Mouse (Mus musculus) cerebellum, adult 2 months (tissue): ENCODE measurements around the gene Esyt2. TPM values are rescaled to one million over a fixed set of nuclear protein-coding genes. Genes with fewer than 3 reads are reported as not detected.
A peak's percentile ranks its signal among the peaks of the same experiment; 100 is the strongest.

Experiments
- DNase-seq, 2 experiments: peaks; one replicate each; pipeline ENCODE4 v3.0.0; 2021
- H3K27ac ChIP-seq: fragments of 200-500 bp; 2 replicates; pipeline ENCODE4 v1.5.1; 2012; ENCODE audit warnings: low read length, control low read depth, inconsistent platforms; ENCODE audit not compliant: insufficient read depth
- H3K27me3 ChIP-seq: fragments of 200-500 bp; 2 replicates; pipeline ENCODE4 v1.6.1; 2012; ENCODE audit warnings: inconsistent platforms, mild to moderate bottlenecking, low read length, moderate library complexity; ENCODE audit not compliant: control insufficient read depth, insufficient read depth
- H3K4me1 ChIP-seq: fragments of 200-500 bp; 2 replicates; pipeline ENCODE4 v1.6.1; 2011; ENCODE audit warnings: low read length; ENCODE audit not compliant: control insufficient read depth, insufficient read depth
- H3K4me3 ChIP-seq: fragments of 200-500 bp; replicated peaks from 2 replicates; pipeline ENCODE3; 2011; ENCODE audit warnings: mild to moderate bottlenecking, low read depth, low read length, control low read depth; ENCODE audit not compliant: insufficient read depth
- CTCF ChIP-seq: fragments of 200-500 bp; IDR thresholded peaks from 2 replicates; pipeline ENCODE4 v1.5.1; 2011; ENCODE audit warnings: low read depth, mild to moderate bottlenecking, control low read depth, low read length, moderate library complexity, borderline replicate concordance; ENCODE audit not compliant: insufficient read depth
- POLR2A ChIP-seq: fragments of 200-500 bp; IDR thresholded peaks from 2 replicates; pipeline ENCODE4 v1.6.1; 2011; ENCODE audit warnings: low read length, control low read depth, borderline replicate concordance; ENCODE audit not compliant: insufficient read depth
- WGBS: fragments of 180-500 bp; shearing (Covaris S2); methylation state at CpG from one replicate; pipeline ENCODE4 v1.1.7; 2018; 5-methylcytosine and 5-hydroxymethylcytosine counted together
- polyA plus RNA-seq: library from polyadenylated mRNA; depleted of rRNA; stranded (reverse); fragments of >200 nt; gene quantifications from 2 replicates; pipeline ENCODE4 v1.2.3, GENCODE M21; 2012

Esyt2 gene
- polyA plus RNA-seq, 1 experiment, result 18.6 TPM

DNA sequence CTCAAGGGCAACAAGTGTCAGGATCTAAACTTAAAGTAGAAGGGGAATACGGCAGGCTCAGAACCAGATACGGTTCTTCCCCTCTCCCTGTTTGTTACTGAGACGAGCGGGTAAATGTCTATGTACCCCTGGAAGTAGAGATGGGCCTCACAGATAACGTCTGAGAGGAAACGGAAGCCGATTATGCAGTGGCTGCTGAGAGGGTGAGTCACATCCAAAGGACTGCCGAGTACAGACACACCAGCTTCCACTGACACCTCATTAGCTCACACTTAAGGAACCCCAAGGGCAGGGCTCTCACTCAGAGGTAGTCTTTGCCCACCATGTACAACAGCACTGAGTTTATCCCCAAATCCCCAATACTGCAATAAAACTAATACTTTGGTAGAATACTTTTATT lies 26.3 kb upstream of the Esyt2 start:
- Histone ChIP-seq H3K4me1 (no peaks in the 10 kb centered on the region), H3K4me3 (no peak overlapping the region), H3K27me3 (no peaks in the 10 kb centered on the region), H3K27ac (no peak overlapping the region)
- TF ChIP-seq CTCF (no peak), POLR2A (no peak)
- WGBS, result 82% methylated on average over 8 of the region's 8 CpGs
- DNase-seq, result no peak

DNA sequence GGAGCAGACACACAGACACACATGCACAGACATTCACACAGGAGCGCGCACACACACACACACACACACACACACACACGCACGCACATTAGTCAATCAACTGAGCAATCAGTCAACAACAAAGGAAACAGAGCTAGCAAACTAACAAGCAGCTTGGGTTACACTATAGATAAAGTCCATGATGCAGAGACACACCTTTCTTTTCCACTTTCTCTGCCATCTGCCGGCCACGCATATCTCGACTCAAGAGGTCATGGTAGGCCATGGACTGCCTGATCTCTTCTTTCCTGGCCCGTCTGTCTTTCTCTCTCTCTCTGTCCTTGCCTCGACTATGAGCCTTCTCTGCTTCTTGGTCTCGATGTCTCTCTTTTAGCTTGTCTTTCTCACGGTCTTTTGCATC lies 25.4 kb upstream of the Esyt2 start:
- TF ChIP-seq POLR2A (no peak), CTCF (no peak)
- H3K27ac ChIP-seq, result no peak overlapping the region
- DNase-seq, result no peak
- WGBS, result 90% methylated on average over 11 of the region's 11 CpGs
- no peak overlapping the region for H3K4me3 ChIP-seq
- no peaks in the 10 kb centered on the region for H3K27me3 ChIP-seq
- H3K4me1 ChIP-seq, result no peaks in the 10 kb centered on the region

DNA sequence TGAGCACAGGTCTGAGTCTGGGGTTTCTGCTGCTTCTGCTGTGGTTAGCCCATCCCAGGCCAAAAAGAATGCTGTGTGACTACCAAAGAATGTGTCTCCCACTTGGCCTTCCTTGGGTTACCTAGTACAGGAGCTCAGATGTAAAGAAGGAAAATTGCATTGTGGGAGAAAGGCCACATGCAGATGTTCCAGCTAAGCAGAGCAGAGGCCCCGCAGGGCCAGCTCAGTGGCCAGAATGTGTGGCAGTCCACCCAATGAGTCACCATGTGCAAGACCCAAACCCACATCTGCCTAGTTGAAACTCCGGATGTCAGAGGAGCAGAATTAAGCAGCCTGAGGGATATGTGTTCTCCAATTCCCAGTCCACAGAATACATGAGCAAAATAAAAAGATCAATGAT lies 22.7 kb upstream of the Esyt2 start:
- H3K4me1 ChIP-seq, result no peaks in the 10 kb centered on the region
- WGBS, result 87% methylated on average over 2 of the region's 2 CpGs
- TF ChIP-seq POLR2A (no peak), CTCF (no peak)
- H3K4me3 ChIP-seq, result no peak overlapping the region
- no peaks in the 10 kb centered on the region for H3K27me3 ChIP-seq
- no peak for DNase-seq
- no peak overlapping the region for H3K27ac ChIP-seq

DNA sequence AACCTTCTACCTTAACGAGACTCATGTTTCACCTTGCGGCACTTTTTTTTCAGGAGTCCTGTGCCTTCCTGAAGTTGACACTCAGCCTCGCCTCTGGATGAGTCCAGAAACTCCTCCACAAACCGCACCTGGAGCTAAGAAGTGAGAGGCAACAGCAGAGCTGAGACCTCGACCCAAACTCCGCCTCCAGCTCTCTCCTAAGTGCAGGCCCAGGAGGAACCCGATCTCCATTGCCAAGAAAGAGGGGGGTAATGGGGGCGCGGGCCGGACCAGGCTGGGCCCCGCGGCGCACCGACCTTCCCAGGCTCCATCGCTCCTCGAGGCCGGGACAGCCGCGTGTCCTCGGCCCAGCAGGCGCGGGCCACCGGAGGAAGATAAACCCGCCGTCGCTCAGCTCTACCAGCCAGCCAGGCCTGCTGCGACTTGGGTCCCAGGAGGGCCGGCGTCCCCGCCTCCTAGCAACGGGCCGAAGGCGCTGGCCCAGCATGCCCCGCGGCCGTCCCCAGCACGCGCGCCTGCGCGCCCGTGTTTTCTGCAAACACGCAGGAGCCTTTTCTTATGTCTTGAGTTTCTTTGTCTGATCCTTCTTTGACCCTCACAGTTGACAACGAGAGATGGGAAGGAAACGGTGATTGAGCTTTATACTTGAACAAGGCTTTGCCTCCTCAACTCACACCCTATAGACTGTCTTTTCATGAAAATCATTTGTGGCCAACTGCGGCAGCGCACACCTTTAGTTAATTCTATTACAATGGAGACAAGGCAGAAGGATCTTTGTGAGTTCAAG lies 18.2 kb upstream of the Esyt2 start, which contains the start of gene Wdr60:
Gene Wdr60 (minus strand): TSS at position 468 of the 787 bp plus-strand sequence.
- Histone ChIP-seq H3K4me3 (peak within 1 kb of the TSS; percentile 57), H3K4me1 (no peaks in the 10 kb centered on the region), H3K27me3 (no peaks in the 10 kb centered on the region), H3K27ac (no peak within 1 kb of the TSS)
- peak; percentile 90 for DNase-seq
- 2% methylated on average over 47 of the region's 47 CpGs for WGBS
- TF ChIP-seq CTCF (no peak), POLR2A (peak; percentile 64; the same call in 1 of the 2 replicates)

DNA sequence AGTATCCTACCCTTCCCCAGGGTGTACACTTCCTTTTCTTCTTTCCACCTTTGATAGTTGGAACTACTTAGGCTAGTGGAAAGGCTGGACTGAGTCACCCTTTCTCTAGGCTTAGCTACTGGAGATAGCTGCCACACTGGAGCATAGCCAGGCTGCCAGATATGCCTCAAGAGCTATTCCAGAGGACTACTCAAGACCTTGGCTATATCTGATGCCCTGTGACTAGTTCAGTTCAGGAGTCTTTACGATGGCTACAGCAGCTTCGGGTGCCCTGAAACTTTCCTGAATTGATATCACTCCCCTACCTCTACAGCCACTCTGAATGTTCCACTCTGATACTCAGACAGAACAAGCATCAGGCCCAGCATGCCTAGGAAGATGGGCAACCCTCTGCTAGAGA lies 16.2 kb upstream of the Esyt2 start:
- Histone ChIP-seq H3K27me3 (no peaks in the 10 kb centered on the region), H3K4me1 (no peaks in the 10 kb centered on the region), H3K27ac (no peak overlapping the region), H3K4me3 (no peak overlapping the region)
- DNase-seq, result no peak
- TF ChIP-seq CTCF, result no peak
- WGBS, result 95% methylated on average over 2 of the region's 2 CpGs

DNA sequence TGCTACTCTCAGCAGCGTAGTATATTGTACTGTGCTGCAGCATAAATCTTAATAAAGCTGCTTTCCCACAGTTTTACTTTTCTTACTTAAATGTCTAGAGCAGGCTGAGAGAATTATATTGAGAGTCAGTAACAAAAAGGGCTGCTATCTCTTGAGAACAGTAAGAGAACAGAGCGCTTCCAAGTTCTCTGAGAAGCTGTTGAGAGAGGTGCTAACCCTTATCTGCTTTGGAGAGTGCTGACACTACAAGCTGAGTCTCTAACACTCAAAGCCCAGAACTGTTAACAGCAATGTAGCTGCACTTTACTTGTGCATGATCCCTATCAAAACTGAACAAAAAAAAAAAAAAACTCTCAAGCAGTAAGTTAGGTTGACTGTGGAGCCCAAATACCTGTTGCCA lies 15.7 kb upstream of the Esyt2 start:
- H3K4me1 ChIP-seq, result no peaks in the 10 kb centered on the region
- no peak overlapping the region for H3K4me3 ChIP-seq
- no peaks in the 10 kb centered on the region for H3K27me3 ChIP-seq
- 80% methylated on average over 2 of the region's 2 CpGs for WGBS
- TF ChIP-seq CTCF (no peak), POLR2A (no peak)
- no peak overlapping the region for H3K27ac ChIP-seq
- DNase-seq, result no peak

DNA sequence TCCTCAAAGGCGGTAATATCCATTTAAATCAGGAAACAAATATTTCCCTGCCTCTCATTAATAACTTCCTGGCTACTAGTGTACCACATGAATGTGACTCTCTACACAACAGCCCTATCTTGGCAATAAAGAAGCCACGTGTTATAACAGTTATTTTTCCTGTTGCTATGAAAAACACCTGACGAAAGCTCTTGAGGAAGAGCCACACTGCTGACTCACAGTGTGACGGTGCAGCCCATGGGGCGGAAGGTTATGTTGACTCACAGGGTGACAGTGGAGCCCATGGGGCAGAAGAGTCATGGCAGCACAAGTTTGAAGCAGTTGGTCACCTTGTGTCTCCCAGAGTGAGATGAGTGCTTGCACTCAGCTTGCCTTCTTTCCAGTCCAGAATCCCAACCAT lies 11.5 kb upstream of the Esyt2 start:
- H3K27ac ChIP-seq, result no peak overlapping the region
- H3K4me1 ChIP-seq, result no peaks in the 10 kb centered on the region
- TF ChIP-seq POLR2A (no peak), CTCF (no peak)
- WGBS, result 81% methylated on average over 5 of the region's 5 CpGs
- H3K4me3 ChIP-seq, result no peak overlapping the region
- no peaks in the 10 kb centered on the region for H3K27me3 ChIP-seq
- DNase-seq, result no peak

DNA sequence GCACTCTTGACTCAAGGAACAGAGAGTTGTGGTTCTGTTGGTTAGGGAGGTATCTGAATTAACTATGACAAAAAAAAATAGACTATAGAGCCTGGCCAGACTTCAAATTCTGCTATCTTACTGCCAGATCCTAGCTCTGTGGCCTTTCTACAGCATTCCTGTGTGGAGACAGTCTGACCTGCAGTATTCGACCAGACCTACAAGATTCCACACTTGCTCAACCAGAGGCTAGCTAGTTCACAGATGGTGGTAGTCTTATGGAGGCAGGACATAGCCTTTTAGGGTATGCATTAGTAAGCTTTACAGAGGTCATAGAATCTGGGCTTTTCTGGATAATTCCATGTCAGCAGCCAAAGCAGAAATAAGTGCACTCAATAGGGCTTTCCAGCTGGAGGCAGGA lies 10.5 kb upstream of the Esyt2 start:
- no peak for DNase-seq
- no peaks in the 10 kb centered on the region for H3K4me1 ChIP-seq
- H3K27me3 ChIP-seq, result no peaks in the 10 kb centered on the region
- no peak overlapping the region for H3K27ac ChIP-seq
- H3K4me3 ChIP-seq, result no peak overlapping the region
- TF ChIP-seq POLR2A (no peak), CTCF (no peak)
- WGBS, result 84% methylated on average over 1 of the region's 1 CpGs
